Mouse (Mus musculus) small intestine, adult 2 months (tissue): ENCODE results near the gene Cstf1. TPM values are rescaled to one million over a fixed set of nuclear protein-coding genes. Genes with fewer than 3 reads are reported as not detected.

Experiments
- H3K27ac ChIP-seq: fragments of 200-500 bp; 2 replicates; pipeline ENCODE4 v1.5.1; 2012; ENCODE audit warnings: low read depth, low read length, control low read depth, inconsistent platforms; ENCODE audit not compliant: insufficient read depth
- H3K27me3 ChIP-seq: fragments of 200-500 bp; 2 replicates; pipeline ENCODE4 v1.6.1; 2012; ENCODE audit warnings: mild to moderate bottlenecking, moderate library complexity, low read length, inconsistent platforms; ENCODE audit not compliant: control insufficient read depth, insufficient read depth
- H3K36me3 ChIP-seq: fragments of 200-500 bp; 2 replicates; pipeline ENCODE4 v1.6.1; 2012; ENCODE audit warnings: mild to moderate bottlenecking, low read length, control low read depth, inconsistent platforms; ENCODE audit not compliant: control insufficient read depth, insufficient read depth
- H3K4me1 ChIP-seq: fragments of 200-500 bp; 2 replicates; pipeline ENCODE4 v1.6.1; 2012; ENCODE audit warnings: low read length, inconsistent platforms, mixed read lengths; ENCODE audit not compliant: control insufficient read depth, insufficient read depth, insufficient read length
- H3K4me3 ChIP-seq: fragments of 200-500 bp; 2 replicates; pipeline ENCODE4 v1.5.1; 2012; ENCODE audit warnings: low read depth, mild to moderate bottlenecking, control low read depth, inconsistent platforms, low read length, moderate library complexity
- CTCF ChIP-seq: fragments of 200-500 bp; IDR thresholded peaks from 2 replicates; pipeline ENCODE4 v1.5.1; 2012; ENCODE audit warnings: low read depth, mild to moderate bottlenecking, control low read depth, inconsistent platforms, low read length, moderate library complexity, mixed read lengths; ENCODE audit not compliant: insufficient replicate concordance, insufficient read length; ENCODE audit errors: extremely low read depth
- POLR2A ChIP-seq: fragments of 200-500 bp; IDR thresholded peaks from 2 replicates; pipeline ENCODE4 v1.6.1; 2012; ENCODE audit warnings: low read depth, mild to moderate bottlenecking, control low read depth, inconsistent platforms, low read length, moderate library complexity
- WGBS: fragments of 180-500 bp; shearing (Covaris S2); methylation state at CpG from one replicate; pipeline ENCODE4 v1.1.7; 2018; 5-methylcytosine and 5-hydroxymethylcytosine counted together
- polyA plus RNA-seq: library from polyadenylated mRNA; depleted of rRNA; stranded (reverse); fragments of >200 nt; gene quantifications from 2 replicates; pipeline ENCODE4 v1.2.3, GENCODE M21; 2012

The Cstf1 gene
- polyA plus RNA-seq, 1 experiment = 20.9 TPM

DNA sequence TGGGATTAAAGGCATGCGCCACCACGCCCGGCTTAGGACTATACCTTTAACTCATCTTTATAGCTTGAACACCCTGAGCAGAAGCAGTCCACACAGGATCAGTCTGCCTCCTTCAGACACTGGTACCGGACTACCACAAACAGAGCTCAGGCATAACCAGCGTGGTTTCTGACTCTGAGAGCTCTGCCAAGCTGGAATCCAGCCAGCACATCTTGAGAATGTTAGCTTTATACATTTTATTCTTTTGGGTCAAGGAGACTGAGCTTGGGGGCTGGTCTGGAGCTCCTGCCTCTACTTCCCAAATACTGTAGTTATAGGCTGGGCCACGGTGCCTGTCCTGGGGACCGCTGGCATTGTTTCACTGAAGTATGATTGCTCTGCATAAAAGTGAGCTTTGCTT, 26.7 kb upstream of the Cstf1 start:
- H3K4me1 ChIP-seq = no peaks in the 10 kb centered on the region; the same call in 1 of the 2 replicates
- no peak for TF ChIP-seq POLR2A
- no peak for TF ChIP-seq CTCF
- H3K27ac ChIP-seq = no peak overlapping the region
- H3K36me3 ChIP-seq = no peaks in the 10 kb centered on the region
- 84% methylated on average over 7 of the region's 7 CpGs for WGBS
- H3K4me3 ChIP-seq = no peak overlapping the region
- H3K27me3 ChIP-seq = no peaks in the 10 kb centered on the region

DNA sequence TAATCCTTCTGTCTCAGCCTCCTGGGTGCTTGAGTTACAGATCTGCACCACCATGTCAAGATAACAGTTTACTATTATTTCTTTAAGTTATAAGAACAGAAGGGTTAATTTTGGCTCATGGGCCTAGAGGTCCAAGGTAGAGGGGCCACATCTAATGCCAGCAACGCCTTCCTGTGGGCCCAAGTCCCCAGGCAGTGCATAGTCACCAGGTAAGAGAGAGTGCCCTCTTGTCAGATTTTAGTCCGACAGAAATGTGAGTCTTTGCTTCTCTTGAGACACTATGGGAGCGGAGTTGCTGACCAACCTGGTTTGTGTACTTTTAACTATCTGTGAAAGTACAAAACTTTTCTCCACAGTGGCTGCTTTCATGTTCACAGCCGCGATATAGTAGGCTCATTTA, 25.8 kb upstream of the Cstf1 start:
- no peaks in the 10 kb centered on the region for H3K27me3 ChIP-seq
- H3K27ac ChIP-seq = no peak overlapping the region
- H3K4me3 ChIP-seq = no peak overlapping the region
- no peaks in the 10 kb centered on the region; the same call in 1 of the 2 replicates for H3K4me1 ChIP-seq
- WGBS = 25% methylated on average over 5 of the region's 5 CpGs
- TF ChIP-seq CTCF (no peak), POLR2A (no peak)
- H3K36me3 ChIP-seq = no peaks in the 10 kb centered on the region

DNA sequence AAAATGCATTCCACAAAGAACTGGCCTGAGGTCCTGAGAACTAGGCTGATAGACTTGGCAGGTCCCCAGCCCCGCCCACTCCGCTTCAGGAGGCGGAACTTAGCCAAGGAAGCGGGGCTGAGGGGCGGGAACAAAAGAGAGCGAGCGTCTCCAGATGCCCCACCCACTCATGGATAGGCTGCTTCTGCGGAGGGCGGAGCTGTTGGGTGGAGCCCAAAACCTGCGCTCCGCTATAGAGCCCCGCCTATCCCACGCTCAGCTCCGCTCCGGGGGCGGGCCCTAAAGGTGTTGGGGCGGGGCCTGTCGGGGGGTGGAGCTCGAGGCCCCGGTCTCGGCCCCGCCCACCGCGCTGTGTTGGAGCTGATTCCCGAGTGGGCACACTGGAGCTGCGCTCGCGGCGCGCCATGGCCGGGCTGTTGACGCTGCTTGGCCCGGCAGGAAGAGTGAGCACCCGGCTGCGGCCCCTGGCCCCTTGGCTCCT, 25.2 kb upstream of the Cstf1 start, which contains the start of gene Fam210b:
Fam210b (plus strand) TSS at position 308 of the 481 bp plus-strand sequence.
- Histone ChIP-seq H3K4me1 (no peaks in the 10 kb centered on the region; the same call in 1 of the 2 replicates), H3K27me3 (no peaks in the 10 kb centered on the region), H3K36me3 (no peaks in the 10 kb centered on the region), H3K4me3 (peak within 1 kb of the TSS; percentile 97), H3K27ac (peak within 1 kb of the TSS; percentile 38; the same call in 1 of the 2 replicates)
- TF ChIP-seq CTCF (no peak), POLR2A (peak; percentile 74; the same call in 1 of the 2 replicates)
- under 1% methylated on average over 35 of the region's 35 CpGs for WGBS

DNA sequence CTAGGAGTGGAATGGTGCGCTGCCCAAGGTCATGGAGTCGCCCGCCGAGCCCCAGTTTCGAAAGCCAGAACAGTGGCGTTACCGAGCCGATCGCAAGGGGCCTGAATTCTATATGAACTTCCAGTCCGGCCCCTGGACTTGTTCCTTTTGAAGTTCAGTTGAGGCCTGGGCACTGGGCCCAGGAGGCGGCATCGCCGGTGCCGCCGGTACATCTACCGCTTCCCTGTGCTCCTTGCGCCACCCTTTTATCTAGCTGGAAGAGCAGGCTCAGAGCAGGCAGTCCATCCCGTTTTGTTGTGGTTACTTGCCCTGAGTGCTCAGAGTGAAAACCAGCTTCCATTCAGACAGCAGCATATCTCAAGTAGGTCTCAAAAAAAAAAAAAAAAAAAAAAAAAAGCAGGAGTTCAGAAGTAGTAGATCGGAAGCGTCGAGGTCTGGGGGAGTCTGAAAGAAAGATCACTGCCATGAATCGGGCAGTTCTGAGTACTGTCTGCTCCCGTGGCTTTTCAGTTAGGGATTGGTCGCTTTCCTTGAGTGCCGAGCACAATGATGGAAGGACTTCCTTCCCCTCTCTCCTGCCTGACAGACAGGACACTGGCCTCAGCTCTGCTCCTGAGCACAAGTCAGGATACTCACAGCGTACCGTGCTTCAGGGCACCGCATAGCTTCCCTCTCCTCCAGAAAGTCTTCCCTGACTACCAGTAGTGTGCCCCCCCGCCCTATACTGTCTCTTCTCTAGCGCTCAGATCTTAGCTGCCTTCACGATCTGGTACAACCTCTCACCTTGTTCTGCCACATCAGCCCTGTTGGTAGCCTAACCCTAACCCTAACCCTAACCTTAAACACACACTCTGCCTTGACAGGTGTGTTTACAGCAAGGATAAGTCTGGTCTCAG, 24.2 kb upstream of the Cstf1 start:
- Histone ChIP-seq H3K36me3 (no peaks in the 10 kb centered on the region), H3K4me1 (peaks cover 2% of the 10 kb centered on the region), H3K27ac (no peak overlapping the region), H3K27me3 (no peaks in the 10 kb centered on the region), H3K4me3 (peak overlapping the region; percentile 97)
- no peak for TF ChIP-seq CTCF
- TF ChIP-seq POLR2A = no peak
- WGBS = 15% methylated on average over 31 of the region's 31 CpGs

DNA sequence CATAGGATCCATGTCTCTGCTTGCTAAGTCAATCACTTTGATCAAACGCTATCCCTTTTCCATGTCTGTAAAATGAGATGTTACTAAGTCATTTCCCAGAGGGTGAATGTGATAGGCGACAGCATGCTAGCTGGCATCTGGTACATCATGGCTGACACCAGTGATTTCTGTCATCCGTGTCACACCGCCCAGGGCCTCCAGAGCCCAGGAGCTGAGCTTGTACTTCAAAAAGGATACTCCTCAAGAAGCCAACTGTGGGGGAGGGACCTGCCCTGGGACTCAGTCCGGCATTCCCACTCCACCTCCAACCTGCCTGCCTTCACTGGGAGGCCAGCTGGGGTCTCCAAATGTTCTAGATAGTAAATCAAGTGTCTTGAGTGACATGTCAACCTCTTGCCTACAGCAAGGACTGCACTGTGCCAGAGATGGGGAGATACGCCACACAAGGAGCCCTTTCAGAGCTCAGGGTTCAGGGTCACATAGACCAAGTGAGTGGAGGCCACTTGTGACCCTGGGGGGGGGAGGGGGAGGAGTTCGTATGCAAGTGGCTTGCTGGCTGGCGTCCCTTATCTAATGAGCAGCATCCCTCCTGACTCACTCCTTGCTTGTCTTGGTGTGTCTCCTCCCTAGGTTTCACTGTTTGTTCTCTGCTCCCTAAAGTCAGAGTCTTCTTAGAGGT, 23.4 kb upstream of the Cstf1 start:
- H3K4me1 ChIP-seq = peaks cover 2% of the 10 kb centered on the region
- H3K27ac ChIP-seq = no peak overlapping the region
- no peaks in the 10 kb centered on the region for H3K36me3 ChIP-seq
- 82% methylated on average over 8 of the region's 8 CpGs for WGBS
- H3K27me3 ChIP-seq = no peaks in the 10 kb centered on the region
- no peak overlapping the region for H3K4me3 ChIP-seq
- no peak for TF ChIP-seq POLR2A
- no peak for TF ChIP-seq CTCF

DNA sequence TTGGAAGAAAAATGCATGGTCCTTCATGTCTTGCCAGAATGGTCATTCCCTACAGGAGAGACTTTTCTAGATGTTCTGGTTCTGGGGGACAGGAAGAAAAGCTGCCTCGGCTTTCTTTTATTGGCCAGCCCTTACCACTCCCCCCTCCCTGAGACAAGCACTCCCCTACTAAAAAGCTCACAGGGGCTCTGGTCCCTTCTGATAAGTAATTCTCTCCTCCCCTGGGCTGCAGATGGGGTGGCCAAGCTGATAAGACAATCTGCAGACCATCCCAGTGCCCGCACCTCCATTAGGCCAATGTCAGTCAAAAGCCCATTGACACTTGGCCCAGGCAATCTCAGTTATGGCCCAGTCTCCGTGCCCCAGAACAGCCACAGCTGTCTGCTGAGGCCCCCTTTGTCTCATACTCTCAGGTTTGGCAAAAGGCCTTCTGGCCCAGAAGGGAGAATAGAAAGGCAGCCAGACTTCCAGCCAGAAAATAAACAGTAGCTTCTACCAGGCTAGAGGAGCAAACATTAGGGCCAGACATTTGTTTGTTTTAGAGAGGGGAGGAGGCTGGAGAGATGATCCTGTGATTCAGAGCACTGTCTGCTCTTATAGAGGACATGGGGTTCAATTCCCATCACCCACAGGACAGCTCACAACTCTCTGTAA, 22.1 kb upstream of the Cstf1 start:
- Histone ChIP-seq H3K4me1 (peaks cover 2% of the 10 kb centered on the region), H3K4me3 (no peak overlapping the region), H3K27me3 (no peaks in the 10 kb centered on the region), H3K27ac (no peak overlapping the region), H3K36me3 (peaks cover 5% of the 10 kb centered on the region)
- TF ChIP-seq CTCF (no peak), POLR2A (no peak)
- 52% methylated on average over 3 of the region's 3 CpGs for WGBS

DNA sequence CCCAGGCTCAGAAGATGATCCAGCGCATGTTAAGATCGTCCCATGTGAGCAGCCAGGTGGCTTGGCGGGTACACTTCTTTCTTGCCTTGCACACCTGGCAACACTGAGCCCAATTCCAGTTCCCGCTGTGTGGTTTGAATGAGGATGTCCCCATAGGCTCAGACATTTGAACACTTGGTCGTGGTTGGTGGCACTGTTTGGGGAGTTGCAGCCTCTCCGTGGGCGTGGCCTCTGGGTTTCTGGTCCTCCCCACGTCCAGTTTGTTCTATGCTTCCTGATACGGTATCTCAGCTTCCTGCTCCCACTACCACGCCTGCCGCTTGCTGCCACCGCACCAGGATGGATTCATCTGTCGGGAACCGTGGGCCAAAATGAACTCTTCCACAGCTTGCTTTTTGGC, 20.7 kb upstream of the Cstf1 start:
- Histone ChIP-seq H3K27me3 (no peaks in the 10 kb centered on the region), H3K4me3 (no peak overlapping the region), H3K4me1 (peaks cover 2% of the 10 kb centered on the region), H3K27ac (no peak overlapping the region), H3K36me3 (peaks cover 10% of the 10 kb centered on the region)
- WGBS = 82% methylated on average over 14 of the region's 14 CpGs
- no peak for TF ChIP-seq CTCF
- no peak for TF ChIP-seq POLR2A
